Mouse (Mus musculus): ENCODE results near the gene Car9.

DNA sequence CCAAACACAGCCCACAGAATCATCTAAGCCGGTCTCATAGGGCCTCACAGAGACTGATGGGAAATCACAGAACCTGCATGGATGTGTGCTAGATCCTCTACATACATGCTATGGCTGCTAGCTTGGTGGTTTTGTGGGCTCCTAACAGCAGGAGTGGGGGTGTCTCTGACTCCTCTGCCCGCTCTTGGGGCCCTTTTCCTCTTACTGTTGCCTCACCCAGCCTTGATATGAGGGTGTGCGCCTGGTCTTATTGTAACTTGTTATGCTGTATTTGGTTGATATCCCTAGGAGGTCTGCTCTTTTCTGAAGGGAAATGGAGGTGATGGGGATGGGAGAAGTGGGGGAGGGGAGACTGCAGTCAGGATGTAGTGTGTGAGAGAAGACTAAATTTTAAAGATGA lies 17.2 kb upstream of the Car9 start:
- no peak for TF ChIP-seq POLR2A (IDR thresholded peaks at IDR 0.05; ENCODE audit: control insufficient read depth in 1 of 2, insufficient read depth in 1 of 2, low read depth in 1 of 2, low read length in 2 of 2, poor library complexity in 1 of 2)
- TF ChIP-seq MAX (IDR thresholded peaks at IDR 0.05; ENCODE audit: low read length), result no peak
- TF ChIP-seq MYC (IDR thresholded peaks at IDR 0.05; ENCODE audit: low read depth, low read length), result no peak
- no peak for TF ChIP-seq CTCF (IDR thresholded peaks at IDR 0.05 in 2 of 3, conservative IDR thresholded peaks at IDR 0.05 in 1 of 3; ENCODE audit: control insufficient read depth in 1 of 3, insufficient read depth in 1 of 3, low read depth in 2 of 3, low read length in 3 of 3, poor library complexity in 1 of 3, severe bottlenecking in 1 of 3)
- TF ChIP-seq ZMIZ1 (IDR thresholded peaks at IDR 0.05; ENCODE audit: low read depth, low read length), result no peak
- TF ChIP-seq TCF12 (IDR thresholded peaks at IDR 0.05; ENCODE audit: low read depth, low read length), result no peak
- no peak for TF ChIP-seq CHD2 (IDR thresholded peaks at IDR 0.05; ENCODE audit: low read length)
